Mouse (Mus musculus) neural tube, embryonic 15.5 days (tissue): ENCODE measurements around the gene Larp6. TPM values are rescaled to one million over a fixed set of nuclear protein-coding genes. Genes with fewer than 3 reads are reported as not detected.

Experiments
- ATAC-seq: fragments of 200-750 bp; cut with Nextera tagmentation; 2 replicates; pipeline ENCODE4 v1.8.0; 2017; ENCODE audit warnings: mild to moderate bottlenecking, moderate TSS enrichment, moderate library complexity; ENCODE audit not compliant: low FRiP score
- H3K27ac ChIP-seq: fragments of 300-500 bp; sonication (generic); replicated peaks from 2 replicates; pipeline ENCODE4 v1.5.1; 2015; ENCODE audit warnings: mild to moderate bottlenecking, inconsistent platforms
- H3K27me3 ChIP-seq: fragments of 300-500 bp; sonication (generic); replicated peaks from 2 replicates; pipeline ENCODE4 v1.6.1; 2015; ENCODE audit warnings: inconsistent platforms
- H3K36me3 ChIP-seq: fragments of 300-500 bp; sonication (generic); 2 replicates; pipeline ENCODE4 v1.6.1; 2015; ENCODE audit warnings: inconsistent platforms
- H3K4me1 ChIP-seq: fragments of 300-500 bp; sonication (generic); 2 replicates; pipeline ENCODE4 v1.6.1; 2015; ENCODE audit warnings: inconsistent platforms
- H3K4me2 ChIP-seq: fragments of 300-500 bp; sonication (generic); 2 replicates; pipeline ENCODE4 v1.6.1; 2015; ENCODE audit warnings: inconsistent platforms, mild to moderate bottlenecking, moderate library complexity
- H3K4me3 ChIP-seq: fragments of 300-500 bp; sonication (generic); replicated peaks from 2 replicates; pipeline ENCODE4 v1.5.1; 2015; ENCODE audit warnings: mild to moderate bottlenecking, inconsistent platforms
- H3K9ac ChIP-seq: fragments of 300-500 bp; sonication (generic); replicated peaks from 2 replicates; pipeline ENCODE4 v1.6.1; 2015; ENCODE audit warnings: mild to moderate bottlenecking, inconsistent platforms
- H3K9me3 ChIP-seq: fragments of 300-500 bp; sonication (generic); replicated peaks from 2 replicates; pipeline ENCODE4 v1.6.1; 2016; ENCODE audit warnings: inconsistent platforms
- WGBS: fragments of 180-500 bp; shearing (Covaris S2); methylation state at CpG from one replicate; pipeline ENCODE4 v1.1.7; 2015; ENCODE audit warnings: mixed read lengths; 5-methylcytosine and 5-hydroxymethylcytosine counted together
- polyA plus RNA-seq: library from polyadenylated mRNA; unstranded; fragments of >200 nt; fragmentation: Nextera tagmentation; extraction: Ambion mirVana; gene quantifications from 2 replicates; pipeline ENCODE4 v1.2.1, GENCODE M21; 2015

The Larp6 gene
- 21.5 and 24.1 TPM in 2 replicates for polyA plus RNA-seq

- no peaks in the 10 kb centered on the region for H3K9me3 ChIP-seq
- peak within 1 kb of the TSS; percentile 76 for H3K27ac ChIP-seq
- 1% methylated on average over 64 of the region's 66 CpGs for WGBS
- ATAC-seq: peak; percentile 81
- H3K27me3 ChIP-seq: no peaks in the 10 kb centered on the region
- peak within 1 kb of the TSS; percentile 75 for H3K9ac ChIP-seq
- peak within 1 kb of the TSS; percentile 96 for H3K4me2 ChIP-seq
- H3K4me3 ChIP-seq: peak within 1 kb of the TSS; percentile 68
- H3K36me3 ChIP-seq: no peaks in the 10 kb centered on the region
- H3K4me1 ChIP-seq: peaks cover 38% of the 10 kb centered on the region
Measured at GRCm38 (mm10) chr9:60712771-60713541, at the start of gene Larp6. Larp6 (plus strand) TSS chr9:60712989.

DNA sequence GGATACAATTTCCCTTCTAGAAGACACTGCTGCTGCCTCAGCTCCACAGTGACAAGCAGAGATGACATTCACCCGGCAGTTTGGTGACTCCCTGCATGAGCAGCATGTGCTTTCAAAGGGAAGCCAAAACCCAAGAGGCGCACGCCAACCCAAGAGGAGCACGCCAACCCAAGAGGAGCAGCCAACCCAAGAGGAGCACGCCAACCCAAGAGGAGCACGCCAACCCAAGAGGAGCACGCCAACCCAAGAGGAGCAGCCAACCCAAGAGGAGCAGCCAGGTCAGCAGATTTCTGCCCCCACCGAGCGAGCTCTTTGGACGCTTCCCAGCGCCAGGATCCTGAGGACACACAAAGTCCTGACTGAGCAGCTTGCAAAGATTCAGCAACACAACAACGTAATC, 48.4 kb upstream of the Larp6 start:
- Histone ChIP-seq H3K9me3 (no peaks in the 10 kb centered on the region), H3K36me3 (peaks cover 44% of the 10 kb centered on the region), H3K4me3 (no peak overlapping the region), H3K4me2 (no peak overlapping the region), H3K27me3 (no peaks in the 10 kb centered on the region), H3K4me1 (peaks cover 5% of the 10 kb centered on the region; the same call in 1 of the 2 replicates), H3K9ac (no peak overlapping the region), H3K27ac (no peak overlapping the region)
- no peak for ATAC-seq
- WGBS: 98% methylated on average over 12 of the region's 12 CpGs

GRCm38 (mm10) chr9:60664866-60665265, 47.9 kb upstream of the Larp6 start:
- peaks cover 5% of the 10 kb centered on the region; the same call in 1 of the 2 replicates for H3K4me1 ChIP-seq
- peaks cover 49% of the 10 kb centered on the region for H3K36me3 ChIP-seq
- no peak overlapping the region for H3K27ac ChIP-seq
- H3K9ac ChIP-seq: no peak overlapping the region
- no peaks in the 10 kb centered on the region for H3K9me3 ChIP-seq
- H3K4me3 ChIP-seq: no peak overlapping the region
- no peaks in the 10 kb centered on the region for H3K27me3 ChIP-seq
- no peak for ATAC-seq
- H3K4me2 ChIP-seq: no peak overlapping the region
- 92% methylated on average over 5 of the region's 5 CpGs for WGBS

- H3K9ac ChIP-seq: no peak overlapping the region
Measured at GRCm38 (mm10) chr9:60665535-60665934, 47.3 kb upstream of the Larp6 start.

GRCm38 (mm10) chr9:60668886-60669285, 43.9 kb upstream of the Larp6 start:
- 65% methylated on average over 6 of the region's 6 CpGs for WGBS
- no peaks in the 10 kb centered on the region for H3K9me3 ChIP-seq
- no peak overlapping the region for H3K9ac ChIP-seq
- H3K4me3 ChIP-seq: no peak overlapping the region
- no peak for ATAC-seq
- no peak overlapping the region for H3K27ac ChIP-seq
- peaks cover 69% of the 10 kb centered on the region for H3K36me3 ChIP-seq
- no peaks in the 10 kb centered on the region for H3K27me3 ChIP-seq
- H3K4me1 ChIP-seq: no peaks in the 10 kb centered on the region
- H3K4me2 ChIP-seq: no peak overlapping the region

More at GRCm38 (mm10) chr9:60665535-60665934, 47.3 kb upstream of the Larp6 start:
- H3K4me3 ChIP-seq: no peak overlapping the region
- ATAC-seq: no peak
- peaks cover 5% of the 10 kb centered on the region; the same call in 1 of the 2 replicates for H3K4me1 ChIP-seq
- no peak overlapping the region for H3K4me2 ChIP-seq
- WGBS: 94% methylated on average over 3 of the region's 3 CpGs
- H3K27ac ChIP-seq: no peak overlapping the region
- H3K27me3 ChIP-seq: no peaks in the 10 kb centered on the region
- no peaks in the 10 kb centered on the region for H3K9me3 ChIP-seq
- peaks cover 55% of the 10 kb centered on the region for H3K36me3 ChIP-seq

DNA sequence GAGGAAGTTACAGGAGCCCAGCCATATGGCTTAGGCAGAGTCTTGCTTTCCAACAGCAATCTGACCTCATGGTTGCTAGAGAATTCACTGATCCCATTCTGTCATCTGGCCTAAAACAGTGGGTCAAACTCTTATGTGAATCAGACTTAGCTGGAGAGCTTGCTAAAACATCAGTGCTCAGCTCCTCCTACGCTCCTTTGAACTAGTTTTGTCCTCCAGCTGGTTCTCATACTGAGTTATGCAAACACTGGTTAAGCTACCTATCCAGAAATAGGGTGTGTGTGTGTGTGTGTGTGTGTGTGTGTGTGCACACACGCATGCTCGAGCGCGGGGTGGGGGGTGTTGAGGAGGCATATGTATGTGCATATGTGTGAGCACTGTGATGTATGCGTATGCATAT, 40.2 kb upstream of the Larp6 start:
- H3K9me3 ChIP-seq: no peaks in the 10 kb centered on the region
- H3K27ac ChIP-seq: no peak overlapping the region
- H3K9ac ChIP-seq: no peak overlapping the region
- no peak overlapping the region for H3K4me2 ChIP-seq
- no peaks in the 10 kb centered on the region for H3K27me3 ChIP-seq
- 96% methylated on average over 6 of the region's 6 CpGs for WGBS
- no peak for ATAC-seq
- no peak overlapping the region for H3K4me3 ChIP-seq
- peaks cover 60% of the 10 kb centered on the region for H3K36me3 ChIP-seq
- no peaks in the 10 kb centered on the region for H3K4me1 ChIP-seq

- Histone ChIP-seq H3K27ac (no peak overlapping the region), H3K9me3 (no peaks in the 10 kb centered on the region), H3K9ac (no peak overlapping the region), H3K4me1 (no peaks in the 10 kb centered on the region), H3K4me3 (no peak overlapping the region), H3K36me3 (peaks cover 59% of the 10 kb centered on the region), H3K27me3 (no peaks in the 10 kb centered on the region), H3K4me2 (no peak overlapping the region)
- no peak for ATAC-seq
Measured at GRCm38 (mm10) chr9:60674780-60675179, 38.0 kb upstream of the Larp6 start.

DNA sequence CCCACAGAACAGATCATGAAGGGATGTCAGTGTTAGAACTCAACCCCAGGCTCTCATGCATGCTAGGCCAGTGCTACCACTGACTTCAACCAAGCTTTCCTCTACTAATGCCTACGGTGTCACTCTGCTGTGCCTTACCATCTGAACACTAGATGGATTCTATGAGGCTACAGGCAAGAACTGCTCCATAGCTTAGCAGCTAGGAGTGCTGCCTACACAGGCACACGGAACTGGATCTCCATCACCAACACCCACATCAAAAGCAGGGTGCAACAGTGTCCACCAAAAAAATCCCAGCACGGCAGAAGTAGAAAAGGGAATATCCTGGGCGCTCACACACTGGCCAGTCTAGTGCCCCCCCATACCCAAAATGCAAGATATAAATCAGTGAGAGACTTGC, 36.4 kb upstream of the Larp6 start:
- no peak for ATAC-seq
- no peaks in the 10 kb centered on the region for H3K4me1 ChIP-seq
- H3K4me3 ChIP-seq: no peak overlapping the region
- H3K27ac ChIP-seq: no peak overlapping the region
- no peak overlapping the region for H3K4me2 ChIP-seq
- no peaks in the 10 kb centered on the region for H3K27me3 ChIP-seq
- 96% methylated on average over 4 of the region's 4 CpGs for WGBS
- no peak overlapping the region for H3K9ac ChIP-seq
- H3K9me3 ChIP-seq: no peaks in the 10 kb centered on the region
- H3K36me3 ChIP-seq: peaks cover 59% of the 10 kb centered on the region

GRCm38 (mm10) chr9:60678913-60679312, 33.9 kb upstream of the Larp6 start:
- 86% methylated on average over 5 of the region's 5 CpGs for WGBS
- Histone ChIP-seq H3K4me3 (no peak overlapping the region), H3K9me3 (no peaks in the 10 kb centered on the region), H3K36me3 (peaks cover 64% of the 10 kb centered on the region), H3K9ac (no peak overlapping the region), H3K4me2 (no peak overlapping the region), H3K27ac (no peak overlapping the region), H3K4me1 (peaks cover 3% of the 10 kb centered on the region), H3K27me3 (no peaks in the 10 kb centered on the region)
- ATAC-seq: no peak

GRCm38 (mm10) chr9:60681005-60681404, 31.8 kb upstream of the Larp6 start:
- H3K4me2 ChIP-seq: no peak overlapping the region
- peaks cover 68% of the 10 kb centered on the region for H3K36me3 ChIP-seq
- 88% methylated on average over 3 of the region's 3 CpGs for WGBS
- no peak for ATAC-seq
- no peaks in the 10 kb centered on the region for H3K27me3 ChIP-seq
- H3K4me1 ChIP-seq: peaks cover 7% of the 10 kb centered on the region
- H3K4me3 ChIP-seq: no peak overlapping the region
- H3K9me3 ChIP-seq: no peaks in the 10 kb centered on the region
- H3K9ac ChIP-seq: no peak overlapping the region
- H3K27ac ChIP-seq: no peak overlapping the region

DNA sequence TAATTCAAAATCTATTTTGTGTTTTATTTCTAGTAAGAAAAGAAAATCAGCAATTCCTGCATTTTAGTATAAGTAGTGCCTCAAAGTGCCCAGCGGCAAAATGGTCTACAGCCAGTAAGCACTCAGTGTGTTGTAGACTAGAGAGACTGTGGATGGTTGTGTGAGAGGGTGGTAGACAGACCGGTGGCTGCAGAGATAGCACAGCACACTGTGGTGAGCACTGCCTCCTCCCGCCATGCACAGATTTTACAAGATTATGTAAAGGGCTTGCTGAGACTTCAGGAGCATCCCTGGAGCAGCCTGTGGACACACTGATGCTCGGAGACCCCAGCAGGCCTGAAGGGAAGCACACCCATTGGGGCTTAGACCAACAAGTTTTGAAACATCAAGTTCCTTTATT, 30.0 kb upstream of the Larp6 start:
- 96% methylated on average over 4 of the region's 4 CpGs for WGBS
- no peak for ATAC-seq
- Histone ChIP-seq H3K4me1 (peaks cover 12% of the 10 kb centered on the region), H3K4me3 (no peak overlapping the region), H3K27me3 (no peaks in the 10 kb centered on the region), H3K9me3 (no peaks in the 10 kb centered on the region), H3K27ac (no peak overlapping the region), H3K9ac (no peak overlapping the region), H3K36me3 (peaks cover 52% of the 10 kb centered on the region), H3K4me2 (no peak overlapping the region)

DNA sequence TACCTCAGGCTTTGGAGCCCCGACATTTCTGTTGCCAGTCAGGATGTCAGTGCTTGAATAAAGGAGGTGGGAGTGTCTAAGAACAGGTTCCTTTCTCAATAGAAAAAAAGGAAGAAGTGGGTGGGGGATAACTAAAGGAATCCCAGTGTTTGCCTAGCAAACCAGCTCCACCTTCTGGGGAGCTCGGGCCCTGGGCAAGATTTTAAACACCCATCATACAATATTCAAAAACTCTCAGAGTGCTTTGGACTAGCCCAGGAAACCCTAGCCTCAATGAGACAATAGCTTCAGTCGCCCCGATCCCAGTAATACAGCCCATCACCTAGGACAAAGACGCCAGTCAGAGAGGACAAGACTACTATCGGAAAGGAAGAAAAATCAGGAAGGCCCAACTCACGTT, 25.4 kb upstream of the Larp6 start:
- Histone ChIP-seq H3K9ac (peak overlapping the region; percentile 72), H3K4me1 (peaks cover 18% of the 10 kb centered on the region), H3K4me2 (peak overlapping the region; percentile 61), H3K27ac (peak overlapping the region; percentile 99), H3K9me3 (no peaks in the 10 kb centered on the region), H3K36me3 (peaks cover 18% of the 10 kb centered on the region), H3K27me3 (no peaks in the 10 kb centered on the region), H3K4me3 (peak overlapping the region; percentile 70)
- peak; percentile 86 for ATAC-seq
- 0% methylated on average over 7 of the region's 7 CpGs for WGBS
